Mouse (Mus musculus): ENCODE data around the gene Aff1.

- TF ChIP-seq POLR2A (IDR thresholded peaks at IDR 0.05; ENCODE audit: extremely low read depth, insufficient read depth, low read length) (no peak), CTCF (IDR thresholded peaks at IDR 0.05; ENCODE audit: low read depth, low read length) (no peak)
These were observed 29.3 kb downstream of the Aff1 start for GRCm38 (mm10) chr5:103721490-103721889.

All from liver, adult 2 months (tissue).